Mouse (Mus musculus) B cell, adult 2 months (primary cell): ENCODE results near the gene Aurka.

Experiments used
- DNase-seq, 2 experiments: peaks; one replicate each; pipeline ENCODE4 v3.0.0; 2022

Aurka gene

DNA sequence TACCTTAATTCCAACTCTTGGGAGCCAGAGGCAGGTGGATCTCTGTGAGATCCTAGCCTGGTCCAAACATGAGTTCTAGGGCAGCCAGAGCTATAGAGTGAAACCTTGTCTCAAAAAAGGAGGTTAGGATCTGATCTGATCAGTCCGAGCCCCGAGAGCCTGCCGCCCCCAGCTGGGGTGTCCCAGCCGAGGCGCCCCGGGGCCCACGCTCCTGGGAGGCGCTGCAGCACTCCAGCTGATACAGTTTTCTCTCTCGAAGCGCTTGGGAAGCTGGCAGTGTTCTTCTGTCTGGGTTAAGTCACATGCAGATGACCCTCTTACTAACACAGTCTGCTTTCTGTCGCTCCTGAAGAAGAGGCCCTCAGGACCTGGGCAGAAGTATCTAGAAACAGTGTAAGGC is 11.0 kb upstream of the Aurka start:
- no peak for DNase-seq

DNA sequence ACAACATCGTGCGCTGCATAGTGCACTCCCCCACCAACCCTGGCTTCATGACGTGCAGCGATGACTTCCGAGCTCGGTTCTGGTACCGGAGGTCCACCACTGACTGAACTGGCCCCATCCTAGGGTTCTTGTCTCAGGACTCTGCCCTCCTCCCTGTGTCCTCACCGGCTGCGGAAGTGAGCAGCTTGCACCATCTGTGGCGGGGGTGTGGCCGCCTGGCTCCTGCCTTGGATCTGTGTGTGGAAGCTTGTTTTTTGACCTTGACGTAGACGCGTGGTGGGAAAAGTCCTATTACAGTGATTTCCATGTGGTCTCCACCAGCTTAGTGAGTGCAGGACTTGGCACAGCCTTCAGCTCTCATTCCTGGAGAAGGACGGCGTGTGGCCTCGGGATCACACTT is 10.2 kb upstream of the Aurka start:
- no peak for DNase-seq

DNA sequence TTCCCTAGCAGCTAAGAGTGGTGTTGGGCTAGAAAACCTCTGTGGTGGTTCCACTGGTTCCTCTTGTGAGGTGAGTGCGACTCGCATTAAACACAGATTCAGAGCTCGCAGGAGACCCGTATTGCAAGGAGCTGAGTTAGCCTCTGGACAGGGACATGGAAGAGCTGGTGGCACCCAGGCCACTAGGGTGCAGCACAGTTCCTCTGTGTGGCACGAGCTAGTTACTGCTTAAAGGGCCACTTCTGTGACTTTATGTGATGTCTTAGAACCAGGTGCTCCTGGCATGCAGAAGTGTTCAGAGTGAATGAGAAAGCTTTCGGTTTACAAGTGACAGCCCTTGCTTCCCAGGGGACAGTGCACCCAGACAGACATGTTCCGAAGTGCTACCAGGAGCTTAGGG is 8.0 kb upstream of the Aurka start:
- peak; percentile 82 for DNase-seq

DNA sequence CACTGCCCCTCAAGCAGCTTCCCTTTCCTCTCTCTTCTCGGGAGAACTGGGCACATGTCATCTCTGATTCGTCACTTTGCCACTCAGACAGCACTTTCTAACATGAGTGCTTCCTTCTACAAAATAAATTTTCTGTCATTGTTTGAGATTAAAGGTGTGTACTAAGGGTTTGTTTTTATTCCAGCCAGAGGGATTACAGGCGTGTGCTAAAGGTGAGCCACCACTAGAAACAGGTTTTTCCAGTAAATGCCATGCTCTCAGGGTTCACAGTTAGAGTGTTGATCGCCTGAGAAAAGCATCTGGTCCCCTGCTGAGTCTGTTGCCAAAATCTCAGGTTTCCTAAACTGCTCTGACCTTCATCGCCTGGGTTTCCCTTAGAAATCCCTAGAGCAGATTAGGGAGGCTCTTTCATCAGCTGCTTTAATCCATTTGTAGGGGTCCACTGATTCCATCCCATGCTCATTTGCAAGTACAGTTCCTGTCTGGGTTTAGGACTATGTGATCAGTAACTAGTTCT is 6.7 kb upstream of the Aurka start:
- no peak for DNase-seq

DNA sequence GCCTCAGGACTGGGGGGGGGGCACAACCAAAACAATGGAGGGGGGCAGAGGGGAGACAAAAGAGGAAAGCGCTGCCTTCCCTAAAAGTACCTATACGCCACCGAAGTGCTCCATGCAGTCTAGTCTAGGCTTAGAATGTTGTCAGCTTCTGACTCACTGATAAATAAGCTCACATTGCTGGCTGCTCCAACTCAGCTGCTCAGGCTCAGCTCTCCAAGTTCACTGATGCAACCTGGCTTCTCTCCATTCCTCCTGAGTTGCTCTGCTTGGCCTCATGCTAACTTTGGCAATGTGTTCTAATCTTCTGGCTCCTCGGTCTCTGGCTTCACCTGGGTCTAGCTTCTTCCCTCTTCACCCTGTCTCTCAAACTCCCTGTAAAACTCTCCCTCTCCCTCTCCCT is 6.2 kb upstream of the Aurka start:
- DNase-seq: no peak

DNA sequence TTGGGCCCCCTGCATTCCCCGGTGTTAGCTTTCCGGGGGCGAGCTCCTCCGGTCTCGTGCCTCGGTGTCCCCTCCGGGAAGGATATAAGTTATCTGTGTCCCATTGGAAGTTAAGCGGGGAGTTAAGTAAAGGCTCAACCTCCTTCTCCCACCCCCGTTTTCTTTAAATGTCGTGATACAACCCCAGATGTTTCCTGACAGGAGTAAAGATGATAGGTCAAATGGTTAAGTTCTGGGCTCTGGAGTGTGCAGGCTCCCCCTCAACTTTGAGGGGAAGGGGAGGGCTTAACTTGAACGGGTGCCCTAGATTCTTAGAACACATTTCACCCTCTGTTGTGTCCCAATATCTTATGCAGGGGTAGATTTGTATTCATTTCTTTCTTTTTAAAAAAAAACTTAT is 923 bp upstream of the Aurka start:
- no peak for DNase-seq

DNA sequence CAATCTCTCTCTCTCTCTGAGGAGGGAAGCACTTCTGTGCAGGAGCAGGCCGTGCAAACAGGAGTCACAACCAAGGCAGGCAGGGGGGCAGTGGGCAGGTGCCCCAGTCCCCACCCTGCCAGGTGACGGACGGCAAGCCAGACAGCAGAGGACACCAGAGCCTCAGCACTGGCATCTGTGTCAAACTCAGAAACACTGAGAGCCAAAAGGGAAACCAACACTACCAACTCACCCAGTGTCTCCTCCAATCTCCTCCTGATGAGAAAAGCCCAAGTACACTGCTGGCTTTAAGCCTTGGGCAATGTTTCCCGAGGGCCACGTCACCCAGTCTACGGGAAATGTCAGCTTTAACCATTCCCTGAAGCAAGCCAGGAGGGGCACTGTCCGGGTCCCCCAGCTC is 7.2 kb downstream of the Aurka start:
- DNase-seq: no peak

DNA sequence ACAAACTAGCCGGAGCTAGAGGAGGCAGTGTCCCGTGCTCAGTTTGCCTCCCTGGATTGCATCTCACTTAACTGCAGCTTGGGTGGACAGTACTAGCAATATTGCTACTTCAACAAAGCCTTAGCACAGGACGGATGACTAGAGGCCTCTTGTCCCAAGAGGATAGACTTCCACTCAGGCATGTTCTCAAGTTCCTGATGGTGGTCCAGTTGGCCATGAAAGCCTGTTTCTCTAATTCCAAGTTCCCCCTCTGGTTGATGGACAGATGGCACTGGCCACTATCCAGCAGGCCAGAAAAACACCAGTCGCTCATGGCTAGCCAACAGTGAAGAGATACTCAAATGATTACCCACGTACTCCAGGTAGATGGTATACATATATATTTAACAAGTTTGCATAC is 14.5 kb downstream of the Aurka start:
- no peak for DNase-seq

DNA sequence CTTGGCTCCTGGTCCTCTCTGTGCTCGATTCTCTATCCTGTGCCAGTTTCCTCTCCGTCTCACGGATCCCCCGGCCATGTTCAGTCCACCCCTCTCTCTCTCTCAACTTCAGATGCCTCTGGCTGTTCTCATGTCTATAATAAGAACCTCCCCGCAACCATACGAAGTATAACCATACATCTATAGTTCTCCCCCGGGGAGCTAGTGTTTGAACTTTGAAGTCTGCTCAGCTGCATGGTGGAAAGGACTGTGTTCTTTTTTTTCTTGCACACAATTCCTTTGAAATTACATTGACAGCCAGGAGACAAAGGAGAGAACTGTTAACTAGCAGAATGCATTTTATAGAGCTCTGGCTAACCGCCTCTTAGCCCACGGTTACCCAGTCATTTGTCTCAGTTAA is 15.6 kb downstream of the Aurka start:
- no peak for DNase-seq

DNA sequence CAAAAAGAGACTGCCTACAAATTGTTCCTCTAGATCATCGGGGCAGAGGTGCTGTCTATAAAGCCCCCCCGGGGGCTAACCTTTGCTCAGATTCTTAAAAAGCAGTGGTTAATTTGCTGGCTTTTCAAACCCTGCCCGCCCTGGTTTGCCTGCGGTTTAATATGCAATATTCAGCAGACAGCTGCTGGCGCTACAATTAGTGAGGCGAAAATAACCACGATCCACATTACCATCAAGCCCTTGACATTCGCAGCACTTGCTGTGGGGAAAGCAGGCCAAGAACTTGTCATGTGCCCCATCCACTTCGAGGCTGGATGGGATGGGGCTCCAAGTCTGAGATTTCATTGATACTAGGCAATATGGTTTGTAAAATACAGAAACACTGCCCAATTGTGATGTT is 17.1 kb downstream of the Aurka start:
- DNase-seq: no peak

DNA sequence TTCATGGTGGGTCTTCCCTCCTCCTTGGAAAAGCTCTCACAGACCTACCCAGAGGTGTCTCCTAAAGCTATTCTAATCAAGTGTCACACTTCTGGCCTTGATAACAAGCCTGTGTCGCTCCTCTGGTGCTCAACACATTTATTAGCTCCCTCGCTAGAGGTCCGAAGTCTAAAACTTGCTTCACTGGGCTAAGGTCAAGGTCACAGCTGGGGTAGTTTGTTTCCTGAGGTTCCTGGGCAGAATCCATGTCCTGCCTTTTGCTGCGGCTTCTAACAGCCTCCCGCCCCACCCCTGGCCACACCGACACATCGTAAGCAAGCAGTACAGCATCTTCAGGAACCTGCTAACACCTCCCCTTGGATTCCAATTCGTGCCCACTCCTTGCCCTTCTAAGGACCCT is 19.6 kb downstream of the Aurka start:
- no peak for DNase-seq

DNA sequence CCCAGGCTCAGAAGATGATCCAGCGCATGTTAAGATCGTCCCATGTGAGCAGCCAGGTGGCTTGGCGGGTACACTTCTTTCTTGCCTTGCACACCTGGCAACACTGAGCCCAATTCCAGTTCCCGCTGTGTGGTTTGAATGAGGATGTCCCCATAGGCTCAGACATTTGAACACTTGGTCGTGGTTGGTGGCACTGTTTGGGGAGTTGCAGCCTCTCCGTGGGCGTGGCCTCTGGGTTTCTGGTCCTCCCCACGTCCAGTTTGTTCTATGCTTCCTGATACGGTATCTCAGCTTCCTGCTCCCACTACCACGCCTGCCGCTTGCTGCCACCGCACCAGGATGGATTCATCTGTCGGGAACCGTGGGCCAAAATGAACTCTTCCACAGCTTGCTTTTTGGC is 20.6 kb downstream of the Aurka start:
- no peak for DNase-seq

DNA sequence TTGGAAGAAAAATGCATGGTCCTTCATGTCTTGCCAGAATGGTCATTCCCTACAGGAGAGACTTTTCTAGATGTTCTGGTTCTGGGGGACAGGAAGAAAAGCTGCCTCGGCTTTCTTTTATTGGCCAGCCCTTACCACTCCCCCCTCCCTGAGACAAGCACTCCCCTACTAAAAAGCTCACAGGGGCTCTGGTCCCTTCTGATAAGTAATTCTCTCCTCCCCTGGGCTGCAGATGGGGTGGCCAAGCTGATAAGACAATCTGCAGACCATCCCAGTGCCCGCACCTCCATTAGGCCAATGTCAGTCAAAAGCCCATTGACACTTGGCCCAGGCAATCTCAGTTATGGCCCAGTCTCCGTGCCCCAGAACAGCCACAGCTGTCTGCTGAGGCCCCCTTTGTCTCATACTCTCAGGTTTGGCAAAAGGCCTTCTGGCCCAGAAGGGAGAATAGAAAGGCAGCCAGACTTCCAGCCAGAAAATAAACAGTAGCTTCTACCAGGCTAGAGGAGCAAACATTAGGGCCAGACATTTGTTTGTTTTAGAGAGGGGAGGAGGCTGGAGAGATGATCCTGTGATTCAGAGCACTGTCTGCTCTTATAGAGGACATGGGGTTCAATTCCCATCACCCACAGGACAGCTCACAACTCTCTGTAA is 21.9 kb downstream of the Aurka start:
- DNase-seq: no peak

DNA sequence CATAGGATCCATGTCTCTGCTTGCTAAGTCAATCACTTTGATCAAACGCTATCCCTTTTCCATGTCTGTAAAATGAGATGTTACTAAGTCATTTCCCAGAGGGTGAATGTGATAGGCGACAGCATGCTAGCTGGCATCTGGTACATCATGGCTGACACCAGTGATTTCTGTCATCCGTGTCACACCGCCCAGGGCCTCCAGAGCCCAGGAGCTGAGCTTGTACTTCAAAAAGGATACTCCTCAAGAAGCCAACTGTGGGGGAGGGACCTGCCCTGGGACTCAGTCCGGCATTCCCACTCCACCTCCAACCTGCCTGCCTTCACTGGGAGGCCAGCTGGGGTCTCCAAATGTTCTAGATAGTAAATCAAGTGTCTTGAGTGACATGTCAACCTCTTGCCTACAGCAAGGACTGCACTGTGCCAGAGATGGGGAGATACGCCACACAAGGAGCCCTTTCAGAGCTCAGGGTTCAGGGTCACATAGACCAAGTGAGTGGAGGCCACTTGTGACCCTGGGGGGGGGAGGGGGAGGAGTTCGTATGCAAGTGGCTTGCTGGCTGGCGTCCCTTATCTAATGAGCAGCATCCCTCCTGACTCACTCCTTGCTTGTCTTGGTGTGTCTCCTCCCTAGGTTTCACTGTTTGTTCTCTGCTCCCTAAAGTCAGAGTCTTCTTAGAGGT is 23.3 kb downstream of the Aurka start:
- DNase-seq: no peak

DNA sequence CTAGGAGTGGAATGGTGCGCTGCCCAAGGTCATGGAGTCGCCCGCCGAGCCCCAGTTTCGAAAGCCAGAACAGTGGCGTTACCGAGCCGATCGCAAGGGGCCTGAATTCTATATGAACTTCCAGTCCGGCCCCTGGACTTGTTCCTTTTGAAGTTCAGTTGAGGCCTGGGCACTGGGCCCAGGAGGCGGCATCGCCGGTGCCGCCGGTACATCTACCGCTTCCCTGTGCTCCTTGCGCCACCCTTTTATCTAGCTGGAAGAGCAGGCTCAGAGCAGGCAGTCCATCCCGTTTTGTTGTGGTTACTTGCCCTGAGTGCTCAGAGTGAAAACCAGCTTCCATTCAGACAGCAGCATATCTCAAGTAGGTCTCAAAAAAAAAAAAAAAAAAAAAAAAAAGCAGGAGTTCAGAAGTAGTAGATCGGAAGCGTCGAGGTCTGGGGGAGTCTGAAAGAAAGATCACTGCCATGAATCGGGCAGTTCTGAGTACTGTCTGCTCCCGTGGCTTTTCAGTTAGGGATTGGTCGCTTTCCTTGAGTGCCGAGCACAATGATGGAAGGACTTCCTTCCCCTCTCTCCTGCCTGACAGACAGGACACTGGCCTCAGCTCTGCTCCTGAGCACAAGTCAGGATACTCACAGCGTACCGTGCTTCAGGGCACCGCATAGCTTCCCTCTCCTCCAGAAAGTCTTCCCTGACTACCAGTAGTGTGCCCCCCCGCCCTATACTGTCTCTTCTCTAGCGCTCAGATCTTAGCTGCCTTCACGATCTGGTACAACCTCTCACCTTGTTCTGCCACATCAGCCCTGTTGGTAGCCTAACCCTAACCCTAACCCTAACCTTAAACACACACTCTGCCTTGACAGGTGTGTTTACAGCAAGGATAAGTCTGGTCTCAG is 24.1 kb downstream of the Aurka start:
- peak in 1 of 2 experiments; percentile 16 for DNase-seq

DNA sequence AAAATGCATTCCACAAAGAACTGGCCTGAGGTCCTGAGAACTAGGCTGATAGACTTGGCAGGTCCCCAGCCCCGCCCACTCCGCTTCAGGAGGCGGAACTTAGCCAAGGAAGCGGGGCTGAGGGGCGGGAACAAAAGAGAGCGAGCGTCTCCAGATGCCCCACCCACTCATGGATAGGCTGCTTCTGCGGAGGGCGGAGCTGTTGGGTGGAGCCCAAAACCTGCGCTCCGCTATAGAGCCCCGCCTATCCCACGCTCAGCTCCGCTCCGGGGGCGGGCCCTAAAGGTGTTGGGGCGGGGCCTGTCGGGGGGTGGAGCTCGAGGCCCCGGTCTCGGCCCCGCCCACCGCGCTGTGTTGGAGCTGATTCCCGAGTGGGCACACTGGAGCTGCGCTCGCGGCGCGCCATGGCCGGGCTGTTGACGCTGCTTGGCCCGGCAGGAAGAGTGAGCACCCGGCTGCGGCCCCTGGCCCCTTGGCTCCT is 25.0 kb downstream of the Aurka start, which contains the start of gene Fam210b:
TSS of gene Fam210b (plus strand) at position 308 of the 481 bp plus-strand sequence.
- DNase-seq: peak; percentile 96 to 97

DNA sequence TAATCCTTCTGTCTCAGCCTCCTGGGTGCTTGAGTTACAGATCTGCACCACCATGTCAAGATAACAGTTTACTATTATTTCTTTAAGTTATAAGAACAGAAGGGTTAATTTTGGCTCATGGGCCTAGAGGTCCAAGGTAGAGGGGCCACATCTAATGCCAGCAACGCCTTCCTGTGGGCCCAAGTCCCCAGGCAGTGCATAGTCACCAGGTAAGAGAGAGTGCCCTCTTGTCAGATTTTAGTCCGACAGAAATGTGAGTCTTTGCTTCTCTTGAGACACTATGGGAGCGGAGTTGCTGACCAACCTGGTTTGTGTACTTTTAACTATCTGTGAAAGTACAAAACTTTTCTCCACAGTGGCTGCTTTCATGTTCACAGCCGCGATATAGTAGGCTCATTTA is 25.7 kb downstream of the Aurka start:
- DNase-seq: peak in 1 of 2 experiments; percentile 3

DNA sequence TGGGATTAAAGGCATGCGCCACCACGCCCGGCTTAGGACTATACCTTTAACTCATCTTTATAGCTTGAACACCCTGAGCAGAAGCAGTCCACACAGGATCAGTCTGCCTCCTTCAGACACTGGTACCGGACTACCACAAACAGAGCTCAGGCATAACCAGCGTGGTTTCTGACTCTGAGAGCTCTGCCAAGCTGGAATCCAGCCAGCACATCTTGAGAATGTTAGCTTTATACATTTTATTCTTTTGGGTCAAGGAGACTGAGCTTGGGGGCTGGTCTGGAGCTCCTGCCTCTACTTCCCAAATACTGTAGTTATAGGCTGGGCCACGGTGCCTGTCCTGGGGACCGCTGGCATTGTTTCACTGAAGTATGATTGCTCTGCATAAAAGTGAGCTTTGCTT is 26.6 kb downstream of the Aurka start:
- DNase-seq: no peak

DNA sequence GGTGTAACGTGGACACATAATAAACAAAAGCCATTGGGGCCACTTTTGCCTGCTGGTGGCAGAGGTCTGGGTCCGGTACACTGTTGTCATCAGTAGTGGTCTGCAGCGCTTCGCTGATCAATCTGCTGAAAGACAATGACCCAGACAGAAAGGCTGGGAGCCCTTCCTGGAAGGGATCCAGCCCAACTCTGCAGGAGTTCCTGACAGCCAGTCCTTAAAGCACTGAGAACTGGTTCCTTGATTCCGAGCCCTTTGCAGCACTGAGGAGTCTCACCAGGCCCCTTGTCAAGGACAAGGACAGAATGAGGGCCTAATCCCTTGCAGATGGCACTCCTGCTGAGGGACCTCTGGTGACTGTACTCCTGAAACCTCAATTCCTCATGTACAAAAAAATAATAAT is 28.7 kb downstream of the Aurka start:
- DNase-seq: no peak

DNA sequence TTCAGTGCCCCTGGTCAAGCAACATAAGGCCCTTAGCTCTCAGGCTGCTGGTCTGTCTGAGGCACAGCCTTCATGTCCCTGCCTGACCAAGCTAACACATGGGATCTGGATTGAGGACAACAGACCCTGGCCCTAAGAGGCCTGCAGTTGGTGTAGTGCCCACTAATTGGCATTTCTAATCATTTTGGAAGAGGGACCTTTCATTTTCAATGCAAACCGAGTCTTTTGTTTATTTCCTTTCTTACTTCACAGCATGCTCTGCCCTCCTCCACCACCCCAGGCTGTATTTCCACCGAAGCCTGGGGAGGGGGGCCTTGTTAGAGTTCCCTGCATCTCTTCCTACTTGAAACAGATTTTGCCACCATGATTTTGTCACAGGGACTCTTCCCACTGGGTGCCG is 29.4 kb downstream of the Aurka start:
- DNase-seq: no peak

DNA sequence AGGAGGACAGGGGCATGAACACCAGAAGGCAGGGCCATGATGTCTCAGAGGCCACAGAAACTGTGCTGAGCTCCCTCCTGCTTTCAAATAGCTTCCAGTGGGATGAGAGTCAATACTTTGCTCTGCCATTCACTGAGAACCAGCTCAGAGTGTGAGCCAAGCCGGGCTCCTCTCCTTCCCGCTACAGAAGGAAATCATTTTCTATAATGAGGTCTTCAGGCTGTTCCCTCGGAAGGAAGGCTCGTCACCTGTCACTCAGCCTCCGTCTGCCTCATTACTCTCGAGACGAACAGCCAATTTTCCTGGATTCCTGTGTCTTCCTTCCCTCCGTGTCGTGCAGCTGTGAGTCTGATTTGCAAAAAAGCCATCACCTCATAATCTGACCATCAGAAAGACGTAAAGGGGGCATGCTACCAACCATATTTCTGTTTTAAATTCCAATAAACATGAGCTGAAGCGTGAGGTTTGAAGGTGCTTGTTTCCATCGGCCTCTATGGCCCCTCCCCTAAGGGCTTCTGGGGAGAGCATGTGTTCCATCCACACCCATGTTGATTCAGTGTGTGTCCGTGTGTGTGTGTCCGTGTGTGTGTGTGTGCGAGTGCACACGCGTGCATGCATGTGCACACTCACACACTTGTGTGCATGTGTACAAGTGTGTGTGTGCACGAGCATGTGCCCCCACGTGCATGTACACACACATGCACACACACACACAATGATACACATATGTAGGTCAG is 32.0 kb downstream of the Aurka start:
- no peak for DNase-seq

DNA sequence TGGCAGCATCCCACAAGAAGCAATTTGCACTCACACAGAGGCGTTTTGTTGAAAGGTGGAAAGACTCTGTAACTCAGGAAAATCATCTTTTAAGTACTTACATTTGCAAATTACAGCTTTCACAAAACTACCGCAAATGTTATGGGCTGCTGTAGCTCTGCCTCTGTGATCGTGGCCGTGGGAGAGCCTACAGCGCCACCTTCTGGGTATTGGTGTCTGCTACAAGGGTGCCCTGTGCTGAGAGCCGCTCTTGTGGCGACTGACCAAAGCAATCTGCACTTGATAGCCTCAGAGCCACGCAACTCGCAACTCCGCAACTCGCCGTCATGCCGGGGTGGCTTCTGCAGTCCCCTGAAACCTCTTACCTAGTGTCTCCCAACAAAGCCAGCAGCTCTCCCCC is 41.2 kb downstream of the Aurka start:
- peak; percentile 19 to 21 for DNase-seq

DNA sequence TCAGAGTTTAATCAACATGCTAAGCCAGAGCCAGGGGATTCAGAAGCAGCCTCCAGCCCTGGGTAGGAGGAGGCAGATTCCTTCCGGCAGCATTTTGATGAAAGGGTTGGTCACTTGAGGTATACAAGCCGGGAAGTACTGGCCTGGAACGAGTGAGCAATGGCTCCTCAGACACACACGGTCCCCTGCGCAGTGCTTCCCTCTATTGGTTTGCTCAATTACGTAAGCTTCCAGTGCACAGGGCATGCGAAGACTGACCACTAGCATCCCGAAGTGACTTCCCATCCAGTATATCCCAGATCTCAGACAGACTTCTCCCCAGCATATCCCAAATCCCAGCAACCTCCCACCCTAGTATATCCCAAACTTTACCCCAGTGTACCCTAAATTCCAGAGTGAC is 42.1 kb downstream of the Aurka start:
- DNase-seq: no peak
